Mouse (Mus musculus): ENCODE data around the gene Ankfy1. TPM values are rescaled to one million over a fixed set of nuclear protein-coding genes. Genes with fewer than 3 reads are reported as not detected.

Gene Ankfy1
- total and polyA plus RNA-seq, 3 experiments = 12.1 to 15.8 (median 15.7) TPM

DNA sequence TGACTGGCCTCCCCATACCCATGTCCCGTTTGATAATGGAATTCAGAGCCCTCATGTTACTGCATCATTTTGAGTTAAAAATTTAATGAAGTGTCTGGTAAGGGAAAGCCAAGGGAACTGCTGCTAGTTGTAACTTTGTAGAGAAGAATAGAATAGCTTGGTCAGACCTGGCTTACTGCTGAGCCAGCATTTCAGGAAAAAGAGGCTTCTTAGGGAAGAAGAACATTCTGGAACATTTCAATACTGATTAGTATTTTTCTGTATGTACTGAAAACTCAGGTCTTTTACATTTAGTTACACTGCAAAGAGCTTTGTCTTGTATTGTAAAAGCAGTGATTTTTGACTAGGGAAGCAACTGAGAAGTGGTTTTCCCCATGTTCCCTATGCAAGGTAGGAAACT, 71.0 kb downstream of the Ankfy1 start:
- H3K4me1 ChIP-seq (ENCODE audit: control insufficient read depth, insufficient read depth, low read length) = no peaks in the 10 kb centered on the region
- no peaks in the 10 kb centered on the region for H3K27me3 ChIP-seq (ENCODE audit: control insufficient read depth, insufficient read depth, low read length)
- no peak overlapping the region for H3K27ac ChIP-seq
- intact Hi-C loops (cut with DNase I) = no loop called here
- H3K4me3 ChIP-seq = no peak overlapping the region
- no peak overlapping the region for H3K9ac ChIP-seq (ENCODE audit: low read depth, low read length)
- DNase-seq = no peak
- no peaks in the 10 kb centered on the region for H3K79me2 ChIP-seq (replicated peaks; ENCODE audit: control insufficient read depth, insufficient read depth, low read length)
- TF ChIP-seq POLR2A (IDR thresholded peaks at IDR 0.05; ENCODE audit: insufficient read depth, low read depth, low read length) (no peak), EP300 (IDR thresholded peaks at IDR 0.05; ENCODE audit: insufficient read depth, low read depth, low read length) (no peak), CTCF (IDR thresholded peaks at IDR 0.05) (no peak)
- WGBS = 89% methylated on average over 1 of the region's 1 CpGs
- H3K36me3 ChIP-seq (ENCODE audit: control insufficient read depth, insufficient read depth, low read length) = peaks cover 6% of the 10 kb centered on the region

DNA sequence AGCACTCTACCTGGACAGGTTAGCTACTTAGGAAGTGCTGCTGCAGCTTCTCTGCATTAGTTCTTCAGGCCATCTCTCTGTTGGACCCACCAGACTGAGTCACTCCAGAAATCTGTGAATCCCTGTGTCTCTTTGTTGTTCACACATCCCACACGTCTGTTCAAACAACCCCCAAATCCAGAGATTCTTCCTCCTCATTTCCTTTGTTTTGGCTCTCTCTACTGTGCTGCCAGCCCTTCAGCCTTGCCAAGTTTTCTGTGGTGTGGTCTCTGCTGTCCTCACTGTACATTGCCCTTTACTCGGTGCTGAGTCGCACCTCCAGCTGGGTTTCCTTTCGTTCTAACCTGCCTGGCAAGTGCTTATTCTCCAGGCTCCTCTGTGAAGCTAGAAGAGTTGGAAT, 74.5 kb downstream of the Ankfy1 start:
- Histone ChIP-seq H3K27me3 (ENCODE audit: control insufficient read depth, insufficient read depth, low read length) (no peaks in the 10 kb centered on the region), H3K4me3 (no peak overlapping the region), H3K36me3 (ENCODE audit: control insufficient read depth, insufficient read depth, low read length) (peaks cover 4% of the 10 kb centered on the region), H3K27ac (no peak overlapping the region), H3K9ac (ENCODE audit: low read depth, low read length) (no peak overlapping the region), H3K79me2 (replicated peaks; ENCODE audit: control insufficient read depth, insufficient read depth, low read length) (no peaks in the 10 kb centered on the region), H3K4me1 (ENCODE audit: control insufficient read depth, insufficient read depth, low read length) (no peaks in the 10 kb centered on the region)
- intact Hi-C loops (cut with DNase I) = no loop called here
- no peak for DNase-seq
- TF ChIP-seq POLR2A (IDR thresholded peaks at IDR 0.05; ENCODE audit: insufficient read depth, low read depth, low read length) (no peak), EP300 (IDR thresholded peaks at IDR 0.05; ENCODE audit: insufficient read depth, low read depth, low read length) (no peak), CTCF (IDR thresholded peaks at IDR 0.05) (no peak)
- WGBS = 70% methylated on average over 4 of the region's 4 CpGs

DNA sequence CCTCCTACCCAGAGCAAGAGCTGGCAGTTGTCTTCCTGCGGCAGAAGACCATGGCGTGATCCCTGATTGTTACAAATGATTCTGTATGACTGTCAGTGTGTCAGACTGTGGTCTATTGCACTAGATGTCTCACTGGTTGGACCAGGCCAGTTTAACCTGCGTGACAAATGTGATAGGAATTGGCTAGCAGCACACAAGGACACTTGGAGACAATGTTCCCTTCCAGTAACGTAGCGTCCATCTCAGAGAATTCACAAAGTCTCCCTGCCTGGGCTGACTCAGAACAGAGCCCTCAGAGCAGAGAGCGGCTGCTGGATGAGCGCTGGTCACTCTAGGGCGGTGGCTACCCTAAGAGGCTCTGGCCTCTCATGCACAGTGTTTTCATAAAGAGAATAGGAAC, 77.9 kb downstream of the Ankfy1 start:
- WGBS = 87% methylated on average over 8 of the region's 8 CpGs
- no peaks in the 10 kb centered on the region for H3K4me1 ChIP-seq (ENCODE audit: control insufficient read depth, insufficient read depth, low read length)
- no peaks in the 10 kb centered on the region for H3K27me3 ChIP-seq (ENCODE audit: control insufficient read depth, insufficient read depth, low read length)
- H3K79me2 ChIP-seq (replicated peaks; ENCODE audit: control insufficient read depth, insufficient read depth, low read length) = no peaks in the 10 kb centered on the region
- DNase-seq = no peak
- no peak overlapping the region for H3K4me3 ChIP-seq
- no peaks in the 10 kb centered on the region; the same call in 1 of the 2 replicates for H3K36me3 ChIP-seq (ENCODE audit: control insufficient read depth, insufficient read depth, low read length)
- H3K27ac ChIP-seq = no peak overlapping the region
- intact Hi-C loops (cut with DNase I) = no loop called here
- H3K9ac ChIP-seq (ENCODE audit: low read depth, low read length) = no peak overlapping the region
- TF ChIP-seq CTCF (IDR thresholded peaks at IDR 0.05) (no peak), POLR2A (IDR thresholded peaks at IDR 0.05; ENCODE audit: insufficient read depth, low read depth, low read length) (no peak), EP300 (IDR thresholded peaks at IDR 0.05; ENCODE audit: insufficient read depth, low read depth, low read length) (no peak)

GRCm38 (mm10) chr11:72769061-72769460, 79.3 kb downstream of the Ankfy1 start:
- Histone ChIP-seq H3K4me3 (no peak overlapping the region), H3K4me1 (ENCODE audit: control insufficient read depth, insufficient read depth, low read length) (no peaks in the 10 kb centered on the region), H3K9ac (ENCODE audit: low read depth, low read length) (no peak overlapping the region), H3K79me2 (replicated peaks; ENCODE audit: control insufficient read depth, insufficient read depth, low read length) (no peaks in the 10 kb centered on the region), H3K27me3 (ENCODE audit: control insufficient read depth, insufficient read depth, low read length) (no peaks in the 10 kb centered on the region), H3K27ac (no peak overlapping the region), H3K36me3 (ENCODE audit: control insufficient read depth, insufficient read depth, low read length) (no peaks in the 10 kb centered on the region)
- no peak for DNase-seq
- intact Hi-C loops (cut with DNase I) = no loop called here
- TF ChIP-seq CTCF (IDR thresholded peaks at IDR 0.05) = no peak
- no peak for TF ChIP-seq POLR2A (IDR thresholded peaks at IDR 0.05; ENCODE audit: insufficient read depth, low read depth, low read length)
- TF ChIP-seq EP300 (IDR thresholded peaks at IDR 0.05; ENCODE audit: insufficient read depth, low read depth, low read length) = no peak
- 89% methylated on average over 3 of the region's 3 CpGs for WGBS

- DNase-seq = no peak
- Histone ChIP-seq H3K27ac (no peak overlapping the region), H3K9ac (ENCODE audit: low read depth, low read length) (no peak overlapping the region), H3K27me3 (ENCODE audit: control insufficient read depth, insufficient read depth, low read length) (no peaks in the 10 kb centered on the region), H3K79me2 (replicated peaks; ENCODE audit: control insufficient read depth, insufficient read depth, low read length) (no peaks in the 10 kb centered on the region), H3K4me1 (ENCODE audit: control insufficient read depth, insufficient read depth, low read length) (no peaks in the 10 kb centered on the region), H3K4me3 (no peak overlapping the region), H3K36me3 (ENCODE audit: control insufficient read depth, insufficient read depth, low read length) (no peaks in the 10 kb centered on the region)
- TF ChIP-seq CTCF (IDR thresholded peaks at IDR 0.05) (no peak), EP300 (IDR thresholded peaks at IDR 0.05; ENCODE audit: insufficient read depth, low read depth, low read length) (no peak), POLR2A (IDR thresholded peaks at IDR 0.05; ENCODE audit: insufficient read depth, low read depth, low read length) (no peak)
- intact Hi-C loops (cut with DNase I) = no loop called here
- WGBS = 87% methylated on average over 3 of the region's 3 CpGs
These were observed 80.5 kb downstream of the Ankfy1 start for GRCm38 (mm10) chr11:72770324-72770723.

- intact Hi-C loops (cut with DNase I) = no loop called here
- Histone ChIP-seq H3K27ac (no peak overlapping the region), H3K79me2 (replicated peaks; ENCODE audit: control insufficient read depth, insufficient read depth, low read length) (no peaks in the 10 kb centered on the region), H3K27me3 (ENCODE audit: control insufficient read depth, insufficient read depth, low read length) (no peaks in the 10 kb centered on the region), H3K9ac (ENCODE audit: low read depth, low read length) (no peak overlapping the region), H3K4me1 (ENCODE audit: control insufficient read depth, insufficient read depth, low read length) (no peaks in the 10 kb centered on the region), H3K36me3 (ENCODE audit: control insufficient read depth, insufficient read depth, low read length) (no peaks in the 10 kb centered on the region), H3K4me3 (no peak overlapping the region)
- no peak for TF ChIP-seq CTCF (IDR thresholded peaks at IDR 0.05)
- no peak for TF ChIP-seq EP300 (IDR thresholded peaks at IDR 0.05; ENCODE audit: insufficient read depth, low read depth, low read length)
- TF ChIP-seq POLR2A (IDR thresholded peaks at IDR 0.05; ENCODE audit: insufficient read depth, low read depth, low read length) = no peak
- WGBS = 86% methylated on average over 5 of the region's 5 CpGs
- DNase-seq = no peak
These were observed 81.0 kb downstream of the Ankfy1 start for GRCm38 (mm10) chr11:72770816-72771215.
